Mouse (Mus musculus) MEL (cell line): ENCODE data around the gene Olfr56. TPM values are rescaled to one million over a fixed set of nuclear protein-coding genes. Genes with fewer than 3 reads are reported as not detected.

Experiments used
- DNase-seq: peaks from one replicate; pipeline ENCODE4 v3.0.0; 2011; ENCODE audit warnings: low read depth, low spot score
- H3K27ac ChIP-seq: 2 replicates; pipeline ENCODE4 v1.5.1; 2012; ENCODE audit warnings: low read depth, mild to moderate bottlenecking, control low read depth, low read length, moderate library complexity; ENCODE audit not compliant: control insufficient read depth
- H3K27me3 ChIP-seq, 2 experiments: fragments of 150-350 bp in 1 of 2; sonication (generic) in 1 of 2; 2 replicates each; pipeline ENCODE4 v1.6.1; 2012; ENCODE audit warnings: low read length in 2 of 2, mild to moderate bottlenecking in 2 of 2, improper control_type of control experiment in 1 of 2, moderate library complexity in 1 of 2; ENCODE audit not compliant: insufficient read depth in 2 of 2, control insufficient read depth in 1 of 2
- H3K36me3 ChIP-seq, 2 experiments: 2 replicates each; pipeline ENCODE4 v1.6.1; 2012 to 2014; ENCODE audit warnings: low read length in 2 of 2, improper control_type of control experiment in 1 of 2, inconsistent platforms in 1 of 2, mild to moderate bottlenecking in 1 of 2; ENCODE audit not compliant: insufficient read depth in 2 of 2, control insufficient read depth in 1 of 2
- H3K4me1 ChIP-seq, 2 experiments: fragments of 150-350 bp in 1 of 2; sonication (generic) in 1 of 2; 2 replicates each; pipeline ENCODE4 v1.6.1; 2012; ENCODE audit warnings: low read length in 2 of 2, improper control_type of control experiment in 1 of 2, mild to moderate bottlenecking in 1 of 2; ENCODE audit not compliant: insufficient read depth in 2 of 2, control insufficient read depth in 1 of 2
- H3K4me3 ChIP-seq, 2 experiments: fragments of 150-350 bp in 1 of 2; sonication (generic) in 1 of 2; 2 replicates each; pipeline ENCODE4 v1.5.1; 2012; ENCODE audit warnings: low read depth in 2 of 2, low read length in 2 of 2, mild to moderate bottlenecking in 2 of 2, moderate library complexity in 2 of 2, control low read depth in 1 of 2, improper control_type of control experiment in 1 of 2; ENCODE audit not compliant: control insufficient read depth in 1 of 2, insufficient read depth in 1 of 2
- H3K79me2 ChIP-seq: 2 replicates; pipeline ENCODE4 v1.6.1; 2012; ENCODE audit warnings: mild to moderate bottlenecking, low read length, moderate library complexity; ENCODE audit not compliant: control insufficient read depth, poor library complexity, insufficient read depth
- H3K9ac ChIP-seq: 2 replicates; pipeline ENCODE4 v1.6.1; 2012; ENCODE audit warnings: low read depth, mild to moderate bottlenecking, control low read depth, low read length, moderate library complexity; ENCODE audit not compliant: control insufficient read depth, poor library complexity, severe bottlenecking
- H3K9me3 ChIP-seq: fragments of 150-350 bp; sonication (generic); replicated peaks from 2 replicates; pipeline ENCODE4 v1.6.1; 2012; ENCODE audit warnings: mild to moderate bottlenecking, low read length, improper control_type of control experiment, moderate library complexity; ENCODE audit not compliant: insufficient read depth
- CHD1 ChIP-seq: IDR thresholded peaks from 2 replicates; pipeline ENCODE4 v1.6.1; 2012; ENCODE audit warnings: low read depth, mild to moderate bottlenecking, inconsistent platforms, low read length, improper control_type of control experiment
- CHD2 ChIP-seq: IDR thresholded peaks from 2 replicates; pipeline ENCODE4 v1.6.1; 2011; ENCODE audit warnings: low read length, improper control_type of control experiment
- E2F4 ChIP-seq: IDR thresholded peaks from 2 replicates; pipeline ENCODE4 v1.6.1; 2011; ENCODE audit warnings: low read depth, low read length, improper control_type of control experiment, borderline replicate concordance
- GABPA ChIP-seq: IDR thresholded peaks from 2 replicates; pipeline ENCODE4 v1.6.1; 2012; ENCODE audit warnings: low read depth, mild to moderate bottlenecking, inconsistent platforms, low read length, improper control_type of control experiment, moderate library complexity
- HCFC1 ChIP-seq: IDR thresholded peaks from 2 replicates; pipeline ENCODE4 v1.6.1; 2012; ENCODE audit warnings: low read depth, mild to moderate bottlenecking, inconsistent platforms, low read length, improper control_type of control experiment, moderate library complexity
- JUND ChIP-seq: IDR thresholded peaks from 2 replicates; pipeline ENCODE4 v1.6.1; 2011; ENCODE audit warnings: low read depth, mild to moderate bottlenecking, improper control_type of control experiment, low read length
- KAT2A ChIP-seq: conservative IDR thresholded peaks from 2 replicates; pipeline ENCODE4 v1.6.1; 2012; ENCODE audit warnings: low read depth, low read length, improper control_type of control experiment, inconsistent platforms
- MAFK ChIP-seq: IDR thresholded peaks from 2 replicates; pipeline ENCODE4 v1.6.1; 2011; ENCODE audit warnings: low read depth, mild to moderate bottlenecking, low read length, improper control_type of control experiment, borderline replicate concordance
- MYB ChIP-seq: IDR thresholded peaks from 2 replicates; pipeline ENCODE4 v1.6.1; 2011; ENCODE audit warnings: mild to moderate bottlenecking, low read depth, low read length, improper control_type of control experiment
- NRF1 ChIP-seq: IDR thresholded peaks from 2 replicates; pipeline ENCODE4 v1.6.1; 2014; ENCODE audit warnings: low read depth, mild to moderate bottlenecking, inconsistent platforms, low read length, improper control_type of control experiment, moderate library complexity; ENCODE audit not compliant: poor library complexity, insufficient read depth, severe bottlenecking
- POLR2A ChIP-seq, 2 experiments: IDR thresholded peaks; 2 replicates each; pipeline ENCODE4 v1.6.1; 2011 to 2012; ENCODE audit warnings: low read length in 2 of 2, mild to moderate bottlenecking in 2 of 2, control low read depth in 1 of 2, improper control_type of control experiment in 1 of 2, low read depth in 1 of 2, moderate library complexity in 1 of 2; ENCODE audit not compliant: control insufficient read depth in 1 of 2, insufficient read depth in 1 of 2, poor library complexity in 1 of 2
- POLR2AphosphoS5 ChIP-seq: IDR thresholded peaks from 2 replicates; pipeline ENCODE4 v1.6.1; 2012; ENCODE audit warnings: low read depth, borderline replicate concordance, mild to moderate bottlenecking, inconsistent platforms, low read length, moderate library complexity, mixed read lengths
- RAD21 ChIP-seq: IDR thresholded peaks from 2 replicates; pipeline ENCODE4 v1.6.1; 2011; ENCODE audit warnings: mild to moderate bottlenecking, low read depth, low read length, improper control_type of control experiment
- RCOR1 ChIP-seq: IDR thresholded peaks from 2 replicates; pipeline ENCODE4 v1.6.1; 2012; ENCODE audit warnings: low read depth, mild to moderate bottlenecking, inconsistent platforms, low read length, improper control_type of control experiment
- SIN3A ChIP-seq: IDR thresholded peaks from 2 replicates; pipeline ENCODE4 v1.6.1; 2012; ENCODE audit warnings: low read length, improper control_type of control experiment, inconsistent platforms
- UBTF ChIP-seq: IDR thresholded peaks from 2 replicates; pipeline ENCODE4 v1.6.1; 2012; ENCODE audit warnings: low read depth, mild to moderate bottlenecking, inconsistent platforms, low read length, improper control_type of control experiment, moderate library complexity, borderline replicate concordance; ENCODE audit not compliant: insufficient read depth
- ZMIZ1 ChIP-seq: IDR thresholded peaks from 2 replicates; pipeline ENCODE4 v1.6.1; 2012; ENCODE audit warnings: low read depth, mild to moderate bottlenecking, inconsistent platforms, low read length, improper control_type of control experiment, moderate library complexity
- polyA plus RNA-seq, 2 experiments: library from polyadenylated mRNA; stranded (reverse) in 1 of 2; unstranded in 1 of 2; fragments of >175 nt in 1 of 2; fragments of >200 nt in 1 of 2; gene quantifications; 2 replicates each; pipeline versions ENCODE4 v1.2.1 to v1.2.4; 2012; ENCODE audit warnings: low replicate concordance in 2 of 2, low read depth in 1 of 2; ENCODE audit not compliant: insufficient read length in 2 of 2, insufficient read depth in 1 of 2, missing spikeins in 1 of 2
- total RNA-seq: library from RNA; depleted of rRNA; stranded (reverse); fragments of 300-350 nt; gene quantifications from 2 replicates; pipeline ENCODE4 v1.2.3, GENCODE M21; 2012

Olfr56 gene
- total and polyA plus RNA-seq, 3 experiments = 0.58 to 0.92 TPM; not detected in 1

DNA sequence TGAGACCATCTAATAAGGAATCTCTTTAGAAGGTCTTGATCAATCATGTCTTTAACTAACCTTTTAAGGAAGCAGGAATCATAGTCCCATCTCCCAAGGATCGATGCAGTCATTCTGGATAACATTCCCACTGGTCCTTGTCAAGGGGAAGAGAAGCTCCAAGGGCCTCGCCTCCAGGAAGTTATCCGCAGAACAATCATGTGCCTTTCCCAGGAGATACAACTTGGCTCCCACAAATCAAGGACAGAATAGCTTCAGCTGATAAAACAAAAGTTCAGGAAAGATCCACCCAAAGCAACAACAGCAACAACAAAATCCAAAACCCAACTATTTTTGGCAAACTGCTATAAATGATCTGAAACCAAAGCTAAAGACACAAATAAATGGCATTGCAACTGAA, 140.9 kb downstream of the Olfr56 start:
- Histone ChIP-seq H3K79me2 (no peaks in the 10 kb centered on the region), H3K4me3 (no peak overlapping the region), H3K27ac (no peak overlapping the region), H3K4me1 (no peaks in the 10 kb centered on the region), H3K27me3 (peaks cover 0 to 2% of the 10 kb centered on the region in 2 experiments; a peak in 1 of 4 replicates), H3K9ac (no peak overlapping the region), H3K36me3 (no peaks in the 10 kb centered on the region), H3K9me3 (no peaks in the 10 kb centered on the region)
- no peak for TF ChIP-seq RAD21
- no peak for TF ChIP-seq NRF1
- TF ChIP-seq CHD2 = no peak
- no peak for TF ChIP-seq CHD1
- no peak for TF ChIP-seq HCFC1
- TF ChIP-seq ZMIZ1 = no peak
- TF ChIP-seq JUND = no peak
- TF ChIP-seq MAFK = no peak
- TF ChIP-seq KAT2A = no peak
- TF ChIP-seq SIN3A = no peak
- TF ChIP-seq E2F4 = no peak
- no peak for TF ChIP-seq POLR2A (IDR thresholded peaks at IDR 0.05; ENCODE audit: control insufficient read depth in 1 of 2, insufficient read depth in 1 of 2, low read depth in 1 of 2, low read length in 2 of 2, poor library complexity in 1 of 2)
- TF ChIP-seq POLR2AphosphoS5 = no peak
- no peak for TF ChIP-seq GABPA
- no peak for TF ChIP-seq MYB
- no peak for TF ChIP-seq UBTF
- no peak for TF ChIP-seq RCOR1
- no peak for DNase-seq

DNA sequence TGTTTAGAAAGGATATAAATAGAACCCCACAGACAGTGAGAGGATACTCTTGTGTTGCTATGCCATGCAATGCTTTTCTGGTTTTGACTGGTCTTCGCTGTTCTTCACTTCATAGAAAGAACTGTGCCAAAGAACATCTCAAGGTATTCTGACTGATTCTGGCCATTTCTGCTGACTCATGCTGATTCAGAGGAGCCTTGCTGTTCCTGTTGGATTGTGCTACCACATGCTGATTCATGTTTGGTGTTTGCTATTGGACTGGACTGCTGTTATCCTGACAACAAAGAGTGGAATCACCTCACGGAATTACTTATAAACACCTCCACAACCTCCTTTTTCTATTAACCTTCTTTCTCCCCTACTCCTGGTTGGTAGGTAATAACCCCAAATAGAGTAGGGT, 145.5 kb downstream of the Olfr56 start:
- peak; percentile 14 for DNase-seq
- no peaks in the 10 kb centered on the region for H3K79me2 ChIP-seq

More for the DNA sequence above, 145.5 kb downstream of the Olfr56 start:
- no peak overlapping the region for H3K27ac ChIP-seq
- H3K4me3 ChIP-seq = no peak overlapping the region
- H3K4me1 ChIP-seq = no peaks in the 10 kb centered on the region
- peaks cover 0 to 3% of the 10 kb centered on the region in 2 experiments; a peak in 1 of 4 replicates for H3K27me3 ChIP-seq
- no peaks in the 10 kb centered on the region for H3K36me3 ChIP-seq
- TF ChIP-seq HCFC1 = no peak
- peak; percentile 48; the same call in 1 of the 2 replicates for TF ChIP-seq MAFK
- TF ChIP-seq RCOR1 = no peak
- TF ChIP-seq GABPA = peak; percentile 28; the same call in 1 of the 2 replicates
- H3K9me3 ChIP-seq = no peaks in the 10 kb centered on the region
- no peak overlapping the region for H3K9ac ChIP-seq
